Mouse (Mus musculus) liver, adult 2 months (tissue): Measurements from ENCODE around the gene Bach2. TPM values are rescaled to one million over a fixed set of nuclear protein-coding genes. Genes with fewer than 3 reads are reported as not detected.
A peak's percentile ranks its signal among the peaks of the same experiment; 100 is the strongest.

Experiments
- DNase-seq: peaks from one replicate; pipeline ENCODE4 v3.0.0-alpha.2; 2011; ENCODE audit warnings: low read depth, low spot score; ENCODE audit errors: extremely low read depth
- H3K27ac ChIP-seq: fragments of 200-500 bp; replicated peaks from 2 replicates; pipeline ENCODE4 v1.5.1; 2012; ENCODE audit warnings: low read depth, mild to moderate bottlenecking, control low read depth, inconsistent platforms, low read length; ENCODE audit not compliant: insufficient read depth
- H3K27me3 ChIP-seq: fragments of 200-500 bp; 2 replicates; pipeline ENCODE4 v1.6.1; 2012; ENCODE audit warnings: mild to moderate bottlenecking, moderate library complexity, low read length, inconsistent platforms; ENCODE audit not compliant: control insufficient read depth, insufficient read depth
- H3K36me3 ChIP-seq: fragments of 200-500 bp; 2 replicates; pipeline ENCODE4 v1.6.1; 2012; ENCODE audit warnings: low read length, inconsistent platforms; ENCODE audit not compliant: control insufficient read depth, insufficient read depth
- H3K4me1 ChIP-seq: fragments of 200-500 bp; 2 replicates; pipeline ENCODE4 v1.6.1; 2011; ENCODE audit warnings: low read length; ENCODE audit not compliant: control insufficient read depth, insufficient read depth
- H3K4me3 ChIP-seq: fragments of 200-500 bp; 2 replicates; pipeline ENCODE4 v1.5.1; 2011; ENCODE audit warnings: low read depth, mild to moderate bottlenecking, control low read depth, low read length, moderate library complexity; ENCODE audit not compliant: insufficient read depth
- H3K79me2 ChIP-seq: fragments of 200-500 bp; 2 replicates; pipeline ENCODE4 v1.6.1; 2012; ENCODE audit warnings: inconsistent platforms, mild to moderate bottlenecking, low read length, moderate library complexity; ENCODE audit not compliant: control insufficient read depth, insufficient read depth
- H3K9ac ChIP-seq: fragments of 200-500 bp; 2 replicates; pipeline ENCODE4 v1.6.1; 2012; ENCODE audit warnings: low read depth, mild to moderate bottlenecking, control low read depth, inconsistent platforms, low read length
- CTCF ChIP-seq: fragments of 200-500 bp; IDR thresholded peaks from 2 replicates; pipeline ENCODE4 v1.5.1; 2011; ENCODE audit warnings: low read depth, low read length, control low read depth
- POLR2A ChIP-seq: fragments of 200-500 bp; IDR thresholded peaks from 2 replicates; pipeline ENCODE4 v1.6.1; 2011; ENCODE audit warnings: low read length, control low read depth; ENCODE audit not compliant: insufficient read depth; ENCODE audit errors: extremely low read depth
- WGBS: fragments of 180-500 bp; shearing (Covaris S2); methylation state at CpG from one replicate; pipeline ENCODE4 v1.1.7; 2018; 5-methylcytosine and 5-hydroxymethylcytosine counted together
- polyA plus RNA-seq: library from polyadenylated mRNA; depleted of rRNA; stranded (reverse); fragments of >200 nt; gene quantifications from 2 replicates; pipeline ENCODE4 v1.2.3, GENCODE M21; 2012
- total RNA-seq: library from RNA; depleted of rRNA; stranded (reverse); fragments of >200 nt; gene quantifications from 2 replicates; pipeline ENCODE4 v1.2.3, GENCODE M21; 2014

Gene Bach2
- total and polyA plus RNA-seq, 2 experiments = 2.1 to 6.0 TPM

DNA sequence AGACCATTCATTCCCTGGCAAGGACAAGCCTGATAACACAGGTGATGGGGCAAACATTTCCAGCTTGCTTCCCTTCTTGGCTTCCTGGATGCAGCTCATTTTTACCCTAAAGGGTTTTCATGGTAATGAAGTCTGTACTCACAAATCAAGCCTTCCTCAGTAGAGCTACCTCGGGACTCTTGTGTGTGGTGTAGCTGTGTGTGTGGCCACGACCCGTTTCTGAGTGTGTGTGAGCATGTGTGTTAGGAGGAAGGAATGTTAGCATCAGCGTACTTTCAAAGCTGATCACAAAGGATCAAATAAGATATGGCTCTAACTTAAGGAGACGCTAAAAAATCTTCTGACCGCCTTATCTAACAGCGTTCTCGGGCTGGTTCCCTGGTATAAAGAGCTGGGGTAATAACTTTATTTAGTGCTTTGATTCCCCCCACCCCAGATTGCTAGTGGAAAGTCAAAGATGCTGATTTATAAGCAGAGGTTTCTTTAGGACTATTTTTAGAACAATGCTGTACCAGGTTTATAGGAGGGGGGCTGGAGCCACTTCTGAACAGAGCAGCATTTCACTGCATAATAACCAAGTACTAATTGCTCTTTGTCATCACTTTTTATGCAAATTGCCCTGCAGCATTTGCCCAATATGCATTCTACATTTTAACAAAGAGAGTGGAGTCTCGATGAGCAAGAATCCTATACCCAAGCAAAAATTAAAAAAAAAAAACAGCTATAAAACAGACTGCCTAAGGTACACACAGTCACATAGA is 28.0 kb upstream of the Bach2 start:
- H3K36me3 ChIP-seq = no peaks in the 10 kb centered on the region
- no peak for TF ChIP-seq POLR2A
- H3K27me3 ChIP-seq = no peaks in the 10 kb centered on the region
- no peaks in the 10 kb centered on the region for H3K79me2 ChIP-seq
- H3K9ac ChIP-seq = no peak overlapping the region
- H3K4me1 ChIP-seq = peaks cover 5% of the 10 kb centered on the region; the same call in 1 of the 2 replicates
- H3K4me3 ChIP-seq = no peak overlapping the region
- DNase-seq = no peak
- 85% methylated on average over 9 of the region's 9 CpGs for WGBS
- H3K27ac ChIP-seq = no peak overlapping the region

DNA sequence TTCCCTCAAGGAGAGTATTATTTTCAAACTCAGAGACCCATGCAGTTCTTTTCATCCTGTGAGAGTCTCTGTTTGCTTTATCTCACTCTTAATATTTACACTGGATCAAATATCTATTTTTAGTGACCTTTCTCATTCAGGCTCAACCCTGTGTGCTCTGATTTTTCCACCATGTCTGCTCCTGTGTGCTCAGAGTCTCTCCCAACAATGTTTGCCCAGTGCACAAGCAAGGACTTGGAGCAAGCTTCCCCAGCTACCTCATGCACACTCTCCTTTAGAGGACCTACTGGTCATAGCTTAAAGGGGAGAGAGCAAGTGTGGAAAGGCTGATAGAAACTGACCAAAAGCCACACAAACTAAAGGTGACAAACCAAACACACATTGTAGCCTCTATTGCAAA is 26.0 kb upstream of the Bach2 start:
- Histone ChIP-seq H3K4me3 (no peak overlapping the region), H3K79me2 (no peaks in the 10 kb centered on the region), H3K36me3 (no peaks in the 10 kb centered on the region), H3K27ac (no peak overlapping the region), H3K27me3 (no peaks in the 10 kb centered on the region), H3K9ac (no peak overlapping the region), H3K4me1 (peaks cover 5% of the 10 kb centered on the region; the same call in 1 of the 2 replicates)
- no peak for TF ChIP-seq CTCF
- TF ChIP-seq POLR2A = no peak
- DNase-seq = peak; percentile 89

DNA sequence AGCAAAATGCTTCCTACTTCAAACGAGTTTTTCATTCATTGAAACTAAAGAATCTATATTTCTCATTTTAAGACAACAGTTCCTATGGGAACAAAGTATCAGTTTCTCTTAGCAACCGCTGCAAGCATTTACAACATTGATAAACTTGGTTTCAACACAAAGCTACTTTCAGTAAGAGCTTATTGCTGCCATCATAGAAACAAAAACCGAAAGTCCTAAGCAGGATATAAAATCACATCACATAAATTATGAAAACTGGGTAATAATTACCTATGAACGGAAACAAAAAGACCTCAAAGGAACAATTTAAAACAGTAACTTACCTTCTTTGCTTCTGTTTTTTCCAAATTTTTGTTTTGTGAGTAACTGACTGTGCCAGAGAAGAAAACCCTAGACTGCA is 22.1 kb upstream of the Bach2 start:
- no peaks in the 10 kb centered on the region for H3K36me3 ChIP-seq
- no peaks in the 10 kb centered on the region for H3K27me3 ChIP-seq
- no peak overlapping the region for H3K27ac ChIP-seq
- no peak overlapping the region for H3K9ac ChIP-seq
- no peak overlapping the region for H3K4me3 ChIP-seq
- TF ChIP-seq POLR2A = no peak
- TF ChIP-seq CTCF = no peak
- peaks cover 5% of the 10 kb centered on the region; the same call in 1 of the 2 replicates for H3K4me1 ChIP-seq
- 81% methylated on average over 4 of the region's 4 CpGs for WGBS
- no peak for DNase-seq
- H3K79me2 ChIP-seq = no peaks in the 10 kb centered on the region

DNA sequence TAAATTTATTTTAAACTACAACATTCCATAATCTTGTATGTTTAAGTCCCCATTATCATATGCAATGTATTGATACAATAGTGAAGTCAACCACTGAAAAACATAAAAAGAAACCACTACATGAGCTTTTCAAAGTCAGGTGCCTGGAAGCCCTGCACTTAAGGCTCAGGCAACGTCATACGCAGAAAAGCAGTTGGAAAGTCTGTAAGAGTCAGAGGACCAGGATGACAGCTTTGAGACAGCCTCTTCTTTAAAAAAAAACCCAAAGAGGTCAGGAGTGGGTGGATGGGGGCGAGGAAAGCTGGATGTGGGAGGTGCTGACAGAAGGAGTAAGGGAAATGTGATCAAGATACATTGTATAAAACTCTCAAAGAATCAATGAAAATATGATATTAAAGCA is 21.6 kb upstream of the Bach2 start:
- H3K4me3 ChIP-seq = no peak overlapping the region
- WGBS = 89% methylated on average over 3 of the region's 3 CpGs

DNA sequence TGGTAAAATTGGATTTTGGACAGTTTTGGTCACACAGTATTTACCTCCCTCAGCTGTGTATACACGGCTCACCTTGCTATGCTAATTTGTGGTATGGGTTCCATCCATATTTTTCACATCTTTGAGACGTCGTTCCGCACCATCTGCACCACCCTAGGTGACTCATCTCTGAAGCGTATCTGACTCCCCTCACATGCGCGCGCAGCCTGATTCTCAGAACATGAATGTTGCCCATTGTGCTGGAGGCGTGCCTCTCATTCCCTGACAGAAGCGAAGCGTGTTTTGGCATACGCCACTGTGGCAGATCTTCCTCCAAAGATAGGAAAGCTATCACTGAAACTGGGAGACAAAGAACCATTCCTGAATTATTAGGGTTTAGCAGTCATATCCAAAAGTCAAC is 21.0 kb upstream of the Bach2 start:
- H3K36me3 ChIP-seq = no peaks in the 10 kb centered on the region
- DNase-seq = no peak
- no peak overlapping the region for H3K9ac ChIP-seq
- H3K79me2 ChIP-seq = no peaks in the 10 kb centered on the region
- no peak overlapping the region for H3K27ac ChIP-seq
- WGBS = 95% methylated on average over 12 of the region's 12 CpGs
- H3K27me3 ChIP-seq = no peaks in the 10 kb centered on the region
- no peak overlapping the region for H3K4me3 ChIP-seq
- H3K4me1 ChIP-seq = peaks cover 1% of the 10 kb centered on the region; the same call in 1 of the 2 replicates
- TF ChIP-seq CTCF (no peak), POLR2A (no peak)

More for the DNA sequence above, 21.6 kb upstream of the Bach2 start:
- DNase-seq = no peak
- no peaks in the 10 kb centered on the region for H3K79me2 ChIP-seq
- no peak overlapping the region for H3K27ac ChIP-seq
- H3K36me3 ChIP-seq = no peaks in the 10 kb centered on the region
- no peaks in the 10 kb centered on the region for H3K27me3 ChIP-seq
- TF ChIP-seq CTCF (no peak), POLR2A (no peak)
- no peak overlapping the region for H3K9ac ChIP-seq
- H3K4me1 ChIP-seq = peaks cover 3% of the 10 kb centered on the region; the same call in 1 of the 2 replicates

DNA sequence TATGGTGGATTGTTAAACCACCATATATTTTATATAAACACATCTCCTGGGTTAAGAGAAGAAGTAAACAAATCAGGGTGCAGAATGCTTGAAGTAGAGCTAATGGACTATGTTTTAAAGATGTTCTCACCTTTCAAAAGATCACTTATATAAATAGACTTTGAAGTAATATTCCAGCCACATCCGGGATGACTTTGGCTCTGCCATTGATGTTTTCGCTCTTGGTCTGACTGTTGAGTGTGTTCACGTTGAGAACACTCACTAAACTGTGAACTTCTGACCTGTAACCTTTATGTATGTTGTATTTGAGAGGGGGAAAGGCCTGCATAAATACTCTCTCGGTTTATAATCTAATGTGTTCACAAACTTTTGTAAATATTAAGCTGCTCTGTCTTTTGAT is 20.2 kb upstream of the Bach2 start:
- whole genome bisulfite sequencing = 75% methylated on average over 4 of the region's 4 CpGs
- H3K9ac ChIP-seq = no peak overlapping the region
- no peaks in the 10 kb centered on the region for H3K79me2 ChIP-seq
- no peaks in the 10 kb centered on the region for H3K27me3 ChIP-seq
- H3K4me3 ChIP-seq = no peak overlapping the region
- H3K27ac ChIP-seq = no peak overlapping the region
- no peak for TF ChIP-seq POLR2A
- no peak for TF ChIP-seq CTCF
- DNase-seq = no peak
- H3K36me3 ChIP-seq = no peaks in the 10 kb centered on the region
- no peaks in the 10 kb centered on the region for H3K4me1 ChIP-seq
